Mouse (Mus musculus) forebrain, embryonic 14.5 days (tissue): ENCODE results near the gene Syne1. TPM values are rescaled to one million over a fixed set of nuclear protein-coding genes. Genes with fewer than 3 reads are reported as not detected.

Experiments
- ATAC-seq: fragments of 200-750 bp; cut with Nextera tagmentation; 2 replicates; pipeline ENCODE4 v1.8.0; 2017; ENCODE audit warnings: mild to moderate bottlenecking, moderate library complexity
- DNase-seq: peaks from one replicate; pipeline ENCODE4 v3.0.0-alpha.2; 2015; ENCODE audit warnings: low spot score
- H3K27ac ChIP-seq: fragments of 300-500 bp; sonication (generic); 2 replicates; pipeline ENCODE4 v1.5.1; 2014; ENCODE audit warnings: low read depth, mild to moderate bottlenecking, control low read depth, low read length, moderate library complexity
- H3K27me3 ChIP-seq: fragments of 300-500 bp; sonication (generic); replicated peaks from 2 replicates; pipeline ENCODE4 v1.6.1; 2014; ENCODE audit warnings: low read length, control low read depth, mixed read lengths; ENCODE audit not compliant: control insufficient read depth, insufficient read depth
- H3K36me3 ChIP-seq: fragments of 300-500 bp; sonication (generic); 2 replicates; pipeline ENCODE4 v1.6.1; 2014; ENCODE audit warnings: low read length, control low read depth; ENCODE audit not compliant: control insufficient read depth, insufficient read depth
- H3K4me1 ChIP-seq: fragments of 300-500 bp; sonication (generic); 2 replicates; pipeline ENCODE4 v1.6.1; 2014; ENCODE audit warnings: antibody characterized with exemption, low read length, control low read depth; ENCODE audit not compliant: control insufficient read depth, insufficient read depth
- H3K4me2 ChIP-seq: fragments of 300-500 bp; sonication (generic); 2 replicates; pipeline ENCODE4 v1.6.1; 2014; ENCODE audit warnings: mild to moderate bottlenecking, control low read depth, low read length
- H3K4me3 ChIP-seq: fragments of 300-500 bp; sonication (generic); 2 replicates; pipeline ENCODE4 v1.5.1; 2014; ENCODE audit warnings: low read depth, low read length, control low read depth
- H3K9ac ChIP-seq: fragments of 300-500 bp; sonication (generic); 2 replicates; pipeline ENCODE4 v1.6.1; 2014; ENCODE audit warnings: mild to moderate bottlenecking, low read length, control low read depth, moderate library complexity
- H3K9me3 ChIP-seq: fragments of 300-500 bp; sonication (generic); replicated peaks from 2 replicates; pipeline ENCODE4 v1.6.1; 2016; ENCODE audit warnings: low read length, control low read depth, mixed read lengths; ENCODE audit not compliant: control insufficient read depth
- WGBS: fragments of 180-500 bp; shearing (Covaris S2); extraction: QIAGEN DNeasy Blood & Tissue Kit; methylation state at CpG from one replicate; pipeline ENCODE4 v1.1.7; 2014; 5-methylcytosine and 5-hydroxymethylcytosine counted together
- polyA plus RNA-seq: library from polyadenylated mRNA; unstranded; fragments of >200 nt; fragmentation: Nextera tagmentation; extraction: Ambion mirVana; gene quantifications from 2 replicates; pipeline ENCODE4 v1.2.1, GENCODE M21; 2014

Gene Syne1
- polyA plus RNA-seq: 3.4 and 5.8 TPM in 2 replicates

DNA sequence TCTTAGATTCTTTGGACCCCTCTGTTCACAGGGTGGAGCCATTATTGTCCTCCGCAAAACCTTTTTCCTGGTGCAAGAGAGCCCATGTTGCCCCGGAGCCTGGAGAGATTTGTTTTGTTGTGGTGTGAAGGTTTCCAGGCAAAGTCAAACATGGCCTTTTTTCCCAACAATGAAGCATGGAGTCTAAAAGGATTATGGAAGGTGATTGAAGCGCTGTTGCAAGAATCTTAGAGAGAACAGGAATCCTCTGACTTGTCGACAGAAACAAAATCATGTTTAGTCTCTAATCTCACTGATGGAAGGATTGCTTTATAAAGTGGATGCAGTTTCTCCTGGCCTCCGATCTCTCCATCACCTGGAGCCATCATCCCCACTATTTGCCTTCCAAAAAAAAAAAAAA is at the start of gene Syne1:
Syne1 (minus strand) TSS at position 101 of the 400 bp plus-strand sequence.
- no peak for DNase-seq
- H3K36me3 ChIP-seq: no peaks in the 10 kb centered on the region
- WGBS: 44% methylated on average over 5 of the region's 5 CpGs

DNA sequence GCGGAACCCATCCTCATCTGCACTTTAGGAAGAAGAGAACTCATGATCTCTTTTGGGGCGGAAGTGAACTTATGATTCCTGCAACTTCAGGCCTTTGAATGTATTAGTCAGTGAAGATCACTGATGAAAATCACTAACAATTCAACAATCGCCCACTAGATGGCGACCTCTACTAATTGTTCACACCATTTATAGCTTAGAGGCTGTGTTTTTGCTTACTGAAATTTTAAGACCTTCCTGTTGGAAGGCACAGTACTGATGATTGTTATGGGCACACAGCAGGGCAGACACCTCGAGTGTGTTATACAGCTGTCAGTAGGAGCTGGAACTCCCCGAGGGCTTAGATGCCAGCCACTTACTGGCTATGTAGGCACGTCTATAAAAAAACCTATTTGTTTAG is 48.8 kb upstream of the Syne1 start:
- peak; percentile 89 for DNase-seq
- no peak overlapping the region for H3K27ac ChIP-seq
- peak; percentile 81 for ATAC-seq
- no peaks in the 10 kb centered on the region for H3K36me3 ChIP-seq
- no peak overlapping the region for H3K4me2 ChIP-seq
- H3K4me3 ChIP-seq: no peak overlapping the region
- H3K4me1 ChIP-seq: no peaks in the 10 kb centered on the region
- 20% methylated on average over 7 of the region's 7 CpGs for WGBS
- no peaks in the 10 kb centered on the region for H3K27me3 ChIP-seq
- no peaks in the 10 kb centered on the region for H3K9me3 ChIP-seq
- H3K9ac ChIP-seq: no peak overlapping the region

More for the DNA sequence above, at the start of gene Syne1:
- no peaks in the 10 kb centered on the region for H3K4me1 ChIP-seq
- H3K4me3 ChIP-seq: peak within 1 kb of the TSS; percentile 53
- H3K4me2 ChIP-seq: peak within 1 kb of the TSS; percentile 89
- no peak for ATAC-seq
- H3K9ac ChIP-seq: peak within 1 kb of the TSS; percentile 77
- no peaks in the 10 kb centered on the region for H3K27me3 ChIP-seq
- H3K9me3 ChIP-seq: no peaks in the 10 kb centered on the region
- peak within 1 kb of the TSS; percentile 44; the same call in 1 of the 2 replicates for H3K27ac ChIP-seq

DNA sequence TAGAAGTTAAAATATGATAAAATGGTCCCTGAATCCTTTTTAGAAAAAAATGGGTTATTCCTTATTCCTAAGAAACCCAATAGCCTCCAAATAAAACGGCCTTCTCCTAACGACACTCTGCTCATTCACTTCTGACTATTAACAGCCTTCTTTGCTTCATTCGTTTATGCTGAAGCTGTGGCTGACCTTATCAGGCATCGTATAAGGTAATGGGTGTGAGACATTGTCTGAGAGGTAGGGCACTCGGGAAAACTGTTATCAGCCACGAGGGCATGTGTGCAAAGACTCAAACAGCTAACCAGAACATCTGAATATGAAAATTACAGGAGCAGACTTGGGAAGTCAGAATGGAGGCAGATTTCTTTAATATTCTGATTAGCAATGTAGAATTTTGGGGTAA is 45.3 kb upstream of the Syne1 start:
- no peak overlapping the region for H3K4me3 ChIP-seq

GRCm38 (mm10) chr10:5594457-5594856 is 43.2 kb upstream of the Syne1 start:
- no peak overlapping the region for H3K9ac ChIP-seq
- H3K4me2 ChIP-seq: no peak overlapping the region
- H3K36me3 ChIP-seq: no peaks in the 10 kb centered on the region
- H3K4me3 ChIP-seq: no peak overlapping the region
- ATAC-seq: no peak
- H3K27ac ChIP-seq: no peak overlapping the region
- H3K9me3 ChIP-seq: no peaks in the 10 kb centered on the region
- no peak for DNase-seq
- no peaks in the 10 kb centered on the region for H3K4me1 ChIP-seq
- WGBS: 74% methylated on average over 5 of the region's 5 CpGs
- no peaks in the 10 kb centered on the region for H3K27me3 ChIP-seq

More for the DNA sequence above, 45.3 kb upstream of the Syne1 start:
- 63% methylated on average over 6 of the region's 6 CpGs for WGBS
- no peak for ATAC-seq
- DNase-seq: no peak
- Histone ChIP-seq H3K27ac (no peak overlapping the region), H3K36me3 (no peaks in the 10 kb centered on the region), H3K4me1 (no peaks in the 10 kb centered on the region), H3K9ac (no peak overlapping the region), H3K27me3 (no peaks in the 10 kb centered on the region), H3K4me2 (no peak overlapping the region), H3K9me3 (no peaks in the 10 kb centered on the region)

DNA sequence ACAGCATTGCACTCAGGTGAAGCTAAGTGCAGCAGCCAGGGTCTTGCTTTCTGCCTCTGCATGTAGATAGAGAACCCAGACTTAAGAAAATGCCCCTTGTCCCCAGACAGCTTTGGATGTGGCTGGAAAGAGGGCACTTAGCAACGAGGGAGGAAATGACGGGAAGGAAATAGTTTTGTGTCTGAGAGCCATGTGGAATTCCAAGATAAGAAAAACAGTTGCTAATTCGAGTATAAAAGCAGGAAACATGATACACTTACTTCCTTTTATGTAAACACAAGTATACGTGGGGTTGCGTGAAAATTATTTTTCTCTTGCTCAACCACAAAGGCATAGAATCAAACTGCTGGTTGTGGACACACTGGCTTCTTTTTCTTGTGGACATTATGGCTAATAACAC is 42.2 kb upstream of the Syne1 start, which contains the start of gene Myct1:
Myct1 (plus strand) TSS at position 312 of the 400 bp plus-strand sequence.
- H3K4me3 ChIP-seq: no peak within 1 kb of the TSS
- DNase-seq: no peak
- H3K9ac ChIP-seq: no peak within 1 kb of the TSS
- no peak for ATAC-seq
- WGBS: 68% methylated on average over 5 of the region's 5 CpGs
- H3K27me3 ChIP-seq: no peaks in the 10 kb centered on the region
- H3K36me3 ChIP-seq: no peaks in the 10 kb centered on the region
- H3K9me3 ChIP-seq: no peaks in the 10 kb centered on the region
- no peaks in the 10 kb centered on the region for H3K4me1 ChIP-seq
- no peak within 1 kb of the TSS for H3K27ac ChIP-seq
- no peak within 1 kb of the TSS for H3K4me2 ChIP-seq

DNA sequence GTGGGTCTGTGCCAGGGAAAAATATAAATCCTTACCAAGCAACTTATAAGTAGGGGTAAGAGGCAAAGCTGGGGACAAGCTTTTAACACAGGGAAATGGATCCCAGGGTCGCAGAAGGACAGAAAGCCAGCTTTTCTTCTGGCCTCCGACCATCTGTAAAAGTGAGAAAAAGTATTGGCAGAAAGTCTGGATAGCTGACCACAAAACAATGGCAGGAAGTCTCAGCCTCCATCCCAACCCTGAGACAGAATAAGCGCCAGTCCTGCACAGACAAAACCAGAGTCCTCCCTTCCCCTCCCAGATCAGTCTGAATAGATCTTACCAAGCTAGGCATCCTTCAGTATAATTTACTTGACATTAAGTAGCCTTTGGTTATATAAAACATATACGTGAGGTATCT is 40.7 kb upstream of the Syne1 start:
- Histone ChIP-seq H3K9ac (no peak overlapping the region), H3K27ac (no peak overlapping the region), H3K4me1 (no peaks in the 10 kb centered on the region), H3K27me3 (no peaks in the 10 kb centered on the region), H3K36me3 (no peaks in the 10 kb centered on the region), H3K9me3 (no peaks in the 10 kb centered on the region), H3K4me2 (no peak overlapping the region), H3K4me3 (no peak overlapping the region)
- 92% methylated on average over 4 of the region's 4 CpGs for WGBS
- ATAC-seq (no peak), DNase-seq (no peak)

GRCm38 (mm10) chr10:5591061-5591460 is 39.8 kb upstream of the Syne1 start:
- WGBS: 85% methylated on average over 2 of the region's 2 CpGs
- ATAC-seq (no peak), DNase-seq (no peak)
- Histone ChIP-seq H3K27ac (no peak overlapping the region), H3K4me2 (no peak overlapping the region), H3K9ac (no peak overlapping the region), H3K4me1 (no peaks in the 10 kb centered on the region), H3K36me3 (no peaks in the 10 kb centered on the region), H3K27me3 (no peaks in the 10 kb centered on the region), H3K4me3 (no peak overlapping the region), H3K9me3 (no peaks in the 10 kb centered on the region)

GRCm38 (mm10) chr10:5573328-5573727 is 22.0 kb upstream of the Syne1 start:
- no peak overlapping the region for H3K4me3 ChIP-seq
- no peaks in the 10 kb centered on the region for H3K9me3 ChIP-seq
- H3K4me1 ChIP-seq: no peaks in the 10 kb centered on the region
- no peaks in the 10 kb centered on the region for H3K27me3 ChIP-seq
- no peak overlapping the region for H3K9ac ChIP-seq
- 66% methylated on average over 2 of the region's 2 CpGs for WGBS
- ATAC-seq: no peak
- no peak for DNase-seq
- H3K27ac ChIP-seq: no peak overlapping the region
- no peak overlapping the region for H3K4me2 ChIP-seq
- no peaks in the 10 kb centered on the region for H3K36me3 ChIP-seq

DNA sequence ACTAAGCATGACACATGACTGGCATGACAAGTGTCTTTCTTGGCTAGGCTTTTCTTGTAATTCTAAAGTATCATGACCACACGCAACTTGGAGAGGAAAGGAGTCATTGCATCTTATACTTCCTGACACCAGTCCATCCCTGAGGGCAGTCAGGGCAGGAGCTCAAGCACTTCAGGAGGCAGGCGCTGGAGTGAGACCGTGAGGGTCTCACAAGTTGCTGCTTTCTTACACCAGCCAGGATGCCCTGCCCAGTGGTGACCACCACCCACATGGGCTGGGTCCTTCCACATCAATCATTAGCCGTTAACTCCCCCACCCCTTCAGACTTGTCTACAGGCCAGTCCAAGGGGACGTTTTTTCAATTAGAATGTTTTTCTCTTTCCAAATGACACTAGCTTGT is 20.1 kb upstream of the Syne1 start:
- no peaks in the 10 kb centered on the region for H3K36me3 ChIP-seq

More for the DNA sequence above, 20.1 kb upstream of the Syne1 start:
- DNase-seq (no peak), ATAC-seq (no peak)
- Histone ChIP-seq H3K4me3 (no peak overlapping the region), H3K27ac (no peak overlapping the region), H3K4me2 (no peak overlapping the region), H3K27me3 (no peaks in the 10 kb centered on the region), H3K4me1 (no peaks in the 10 kb centered on the region), H3K9me3 (no peaks in the 10 kb centered on the region), H3K9ac (no peak overlapping the region)
- WGBS: 79% methylated on average over 5 of the region's 5 CpGs
